Mouse (Mus musculus) midbrain, embryonic 16.5 days (tissue): ENCODE data around the gene Spert. TPM values are rescaled to one million over a fixed set of nuclear protein-coding genes. Genes with fewer than 3 reads are reported as not detected.
A peak's percentile ranks its signal among the peaks of the same experiment; 100 is the strongest.

ENCODE experiments used
- ATAC-seq: fragments of 200-750 bp; cut with Nextera tagmentation; 2 replicates; pipeline ENCODE4 v1.8.0; 2017; ENCODE audit warnings: moderate TSS enrichment
- H3K27ac ChIP-seq: fragments of 300-500 bp; sonication (generic); 2 replicates; pipeline ENCODE4 v1.5.1; 2014; ENCODE audit warnings: mild to moderate bottlenecking, low read length, mixed read lengths
- H3K27me3 ChIP-seq: fragments of 300-500 bp; sonication (generic); 2 replicates; pipeline ENCODE4 v1.6.1; 2014; ENCODE audit warnings: low read depth, low read length, mixed read lengths; ENCODE audit not compliant: control insufficient read depth, insufficient read depth
- H3K36me3 ChIP-seq: fragments of 300-500 bp; sonication (generic); 2 replicates; pipeline ENCODE4 v1.6.1; 2014; ENCODE audit warnings: mild to moderate bottlenecking, low read length, moderate library complexity, mixed read lengths; ENCODE audit not compliant: control insufficient read depth, insufficient read depth
- H3K4me1 ChIP-seq: fragments of 300-500 bp; sonication (generic); 2 replicates; pipeline ENCODE4 v1.6.1; 2014; ENCODE audit warnings: mild to moderate bottlenecking, low read length, mixed read lengths; ENCODE audit not compliant: control insufficient read depth, insufficient read depth
- H3K4me2 ChIP-seq: fragments of 300-500 bp; sonication (generic); 2 replicates; pipeline ENCODE4 v1.6.1; 2014; ENCODE audit warnings: mild to moderate bottlenecking, low read length, mixed read lengths
- H3K4me3 ChIP-seq: fragments of 300-500 bp; sonication (generic); 2 replicates; pipeline ENCODE4 v1.5.1; 2014; ENCODE audit warnings: low read depth, mild to moderate bottlenecking, low read length, moderate library complexity, mixed read lengths
- H3K9ac ChIP-seq: fragments of 300-500 bp; sonication (generic); 2 replicates; pipeline ENCODE4 v1.6.1; 2014; ENCODE audit warnings: low read depth, low read length, mixed read lengths
- H3K9me3 ChIP-seq: fragments of 300-500 bp; sonication (generic); replicated peaks from 2 replicates; pipeline ENCODE4 v1.6.1; 2014; ENCODE audit warnings: mild to moderate bottlenecking, low read length, mixed read lengths; ENCODE audit not compliant: control insufficient read depth, poor library complexity, severe bottlenecking
- WGBS: fragments of 180-500 bp; shearing (Covaris S2); extraction: QIAGEN DNeasy Blood & Tissue Kit; methylation state at CpG from one replicate; pipeline ENCODE4 v1.1.7; 2014; 5-methylcytosine and 5-hydroxymethylcytosine counted together
- polyA plus RNA-seq: library from polyadenylated mRNA; unstranded; fragments of >200 nt; fragmentation: Nextera tagmentation; extraction: Ambion mirVana; gene quantifications from 2 replicates; pipeline ENCODE4 v1.2.1, GENCODE M21; 2015

The Spert gene
- polyA plus RNA-seq, 1 experiment from 2014 or later: not detected

- H3K36me3 ChIP-seq: no peaks in the 10 kb centered on the region
- no peak overlapping the region for H3K4me2 ChIP-seq
- ATAC-seq: peak; percentile 37; the same call in 1 of the 2 replicates
- H3K4me1 ChIP-seq: peaks cover 15% of the 10 kb centered on the region
- no peak overlapping the region for H3K4me3 ChIP-seq
- no peaks in the 10 kb centered on the region for H3K9me3 ChIP-seq
- WGBS: 59% methylated on average over 17 of the region's 17 CpGs
- no peaks in the 10 kb centered on the region for H3K27me3 ChIP-seq
- no peak overlapping the region for H3K9ac ChIP-seq
- H3K27ac ChIP-seq: no peak overlapping the region
These were observed 52.5 kb downstream of the Spert start for GRCm38 (mm10) chr14:75540216-75540995.

GRCm38 (mm10) chr14:75539205-75539604 is 53.7 kb downstream of the Spert start:
- ATAC-seq: no peak

More at GRCm38 (mm10) chr14:75539205-75539604, 53.7 kb downstream of the Spert start:
- H3K27ac ChIP-seq: no peak overlapping the region
- H3K9me3 ChIP-seq: no peaks in the 10 kb centered on the region
- H3K9ac ChIP-seq: no peak overlapping the region
- 42% methylated on average over 2 of the region's 2 CpGs for WGBS
- H3K4me1 ChIP-seq: peaks cover 15% of the 10 kb centered on the region
- H3K36me3 ChIP-seq: no peaks in the 10 kb centered on the region
- H3K27me3 ChIP-seq: no peaks in the 10 kb centered on the region
- no peak overlapping the region for H3K4me3 ChIP-seq
- H3K4me2 ChIP-seq: no peak overlapping the region

Other genes starting within 250 kb of the Spert start
- gene Siah3, start 137.1 kb downstream of the Spert start, polyA plus RNA-seq: 2.7 and 3.0 TPM in 2 replicates
- gene Erich6b, start 49.1 kb upstream of the Spert start, polyA plus RNA-seq: not detected in 2 replicates
- gene Cog3, start 161.4 kb upstream of the Spert start, polyA plus RNA-seq: 19.1 and 21.3 TPM in 2 replicates
- gene Slc25a30, start 193.9 kb upstream of the Spert start, polyA plus RNA-seq: 8.9 and 11.0 TPM in 2 replicates